Mouse (Mus musculus): ENCODE results near the gene Tars.

Gene Tars

DNA sequence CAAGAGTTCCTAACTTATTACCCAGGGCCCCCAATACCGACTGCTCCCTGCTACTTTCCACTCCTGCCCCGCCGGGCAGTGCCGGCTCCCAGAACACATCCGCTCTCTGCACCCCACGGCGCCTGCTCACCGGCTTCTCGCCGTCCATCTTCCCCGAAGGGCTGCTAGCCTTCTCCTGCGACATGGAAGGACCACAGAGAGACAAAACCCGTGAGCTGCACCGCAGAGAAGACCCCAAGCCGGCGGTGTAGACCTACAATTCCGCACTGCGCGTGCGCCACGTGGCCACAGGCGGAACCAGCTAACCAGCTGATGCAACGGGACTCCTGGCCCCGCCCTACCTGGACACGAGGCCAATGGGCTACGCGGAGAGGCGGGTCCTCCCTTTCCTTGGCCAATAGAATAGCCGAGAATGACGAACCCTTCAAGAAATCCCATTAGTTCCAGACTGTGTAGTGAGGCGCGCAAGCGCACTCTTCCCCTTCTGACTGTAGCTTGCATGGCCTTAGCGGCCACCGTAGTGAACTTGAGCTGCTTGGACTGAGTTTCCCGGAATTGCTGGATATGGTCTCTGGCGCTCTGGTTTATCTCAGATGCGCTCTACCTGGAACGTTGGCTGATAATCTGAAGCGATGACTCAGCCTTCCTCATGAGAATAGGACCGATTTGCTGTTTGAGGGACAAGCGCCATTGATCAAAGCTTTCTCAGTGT lies at the start of gene Tars:
Tars (minus strand) TSS at position 310 of the 712 bp plus-strand sequence.
- peak; percentile 98 to 99 for DNase-seq (ENCODE audit: low spot score in 2 of 2)

DNA sequence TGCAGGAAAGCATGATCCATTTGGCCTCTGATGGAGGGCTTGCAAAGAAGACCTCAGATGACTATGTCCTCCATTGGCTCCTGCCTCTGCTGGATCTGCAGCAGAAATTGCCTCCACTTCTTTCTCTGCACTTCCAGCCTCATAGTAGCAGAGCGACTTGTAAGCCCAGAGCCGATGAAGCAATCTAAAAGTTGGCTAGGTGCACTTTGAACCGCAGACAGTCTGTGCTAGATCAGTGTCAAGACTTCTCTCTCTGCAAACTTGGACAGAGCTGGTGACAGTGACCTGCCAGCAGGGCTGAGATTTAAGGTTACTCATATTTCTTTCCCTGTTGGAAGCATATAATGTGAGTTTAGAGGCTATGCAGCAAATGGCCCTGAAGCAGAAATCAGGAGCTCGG lies 37.9 kb upstream of the Tars start:
- DNase-seq (ENCODE audit: low spot score in 2 of 2), result no peak

DNA sequence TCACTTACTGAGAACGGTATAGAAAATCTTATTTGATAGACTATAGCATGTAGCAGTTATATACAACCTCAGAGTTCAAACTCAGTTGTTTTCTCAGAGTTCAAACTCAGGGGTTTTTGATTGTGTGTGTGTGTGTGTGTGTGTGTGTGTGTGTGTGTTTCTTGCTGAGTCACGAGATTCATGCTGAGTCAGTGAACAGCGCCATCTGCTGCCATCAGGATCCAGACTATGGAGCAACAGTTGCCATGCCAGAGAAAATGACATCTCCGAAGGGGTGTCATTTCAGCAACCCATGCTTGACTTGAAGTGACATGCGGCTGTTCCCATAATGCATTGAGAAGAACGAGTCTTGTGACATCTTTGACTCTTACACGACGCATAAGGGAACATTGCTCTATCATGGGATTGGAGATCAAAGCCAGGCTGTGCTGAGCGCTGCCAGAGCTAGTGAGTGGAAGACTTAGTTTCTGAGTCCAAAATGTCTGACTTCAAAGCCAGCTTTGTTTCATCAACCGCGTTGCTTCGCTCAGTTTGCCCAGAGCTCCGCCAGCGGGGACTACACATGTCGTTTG lies 37.3 kb upstream of the Tars start:
- no peak for DNase-seq (ENCODE audit: low spot score in 2 of 2)

DNA sequence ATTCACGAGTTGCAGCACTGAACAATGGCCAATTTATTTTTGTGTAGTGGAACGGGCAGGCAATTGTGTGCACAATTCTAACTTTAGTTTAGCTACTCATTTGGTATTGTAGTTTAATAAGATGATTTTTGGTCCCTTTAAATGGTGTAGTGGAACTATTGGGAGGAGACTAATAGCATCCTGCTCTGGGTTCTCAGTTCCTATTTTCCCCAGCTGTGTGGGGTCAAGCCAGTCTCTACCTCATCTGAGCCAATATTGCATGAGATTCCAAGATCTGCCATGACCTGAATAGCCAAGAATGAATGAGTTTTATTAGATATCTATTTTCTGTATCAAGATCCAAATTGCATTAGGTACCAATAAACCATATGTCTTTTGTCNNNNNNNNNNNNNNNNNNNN lies 27.4 kb upstream of the Tars start:
- no peak for DNase-seq (ENCODE audit: low spot score in 2 of 2)

DNA sequence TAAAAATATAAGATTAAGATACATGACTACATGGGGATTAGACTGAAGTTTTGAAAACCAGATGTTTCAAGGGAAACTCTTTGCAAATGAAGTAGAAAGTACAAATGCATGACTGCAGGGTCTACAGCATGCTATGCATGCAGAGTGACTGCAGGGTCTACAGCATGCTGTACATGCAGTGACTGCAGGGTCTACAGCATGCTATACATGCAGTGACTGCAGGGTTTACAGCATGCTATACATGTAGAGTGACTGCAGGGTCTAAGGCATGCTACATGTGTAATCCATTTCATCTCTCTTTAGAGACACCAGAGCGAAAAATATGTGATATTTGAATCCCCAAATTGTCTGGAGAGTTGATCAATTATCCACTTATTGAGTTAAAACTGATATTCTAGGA lies 14.0 kb upstream of the Tars start:
- DNase-seq (ENCODE audit: low spot score in 2 of 2), result no peak

DNA sequence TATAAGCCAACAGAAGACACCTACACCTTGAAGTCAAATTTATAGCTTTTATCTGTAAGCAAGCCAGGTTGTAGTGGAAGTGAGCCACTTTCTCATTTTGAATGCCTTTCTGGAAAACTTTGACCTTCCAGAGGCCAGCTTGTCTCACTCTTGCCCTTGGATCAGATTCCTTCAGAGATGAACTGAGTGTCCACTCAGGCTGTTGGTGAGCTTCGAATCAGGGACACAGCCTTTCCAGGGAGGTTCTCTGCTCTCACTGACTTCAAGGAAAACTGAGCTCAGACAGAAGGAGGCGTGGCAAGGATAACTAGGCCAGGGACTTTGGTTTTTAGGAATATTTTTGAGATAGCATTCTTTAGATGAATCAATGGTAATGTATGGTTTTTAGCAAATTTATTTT lies 13.1 kb upstream of the Tars start:
- DNase-seq (ENCODE audit: low spot score in 2 of 2), result no peak

DNA sequence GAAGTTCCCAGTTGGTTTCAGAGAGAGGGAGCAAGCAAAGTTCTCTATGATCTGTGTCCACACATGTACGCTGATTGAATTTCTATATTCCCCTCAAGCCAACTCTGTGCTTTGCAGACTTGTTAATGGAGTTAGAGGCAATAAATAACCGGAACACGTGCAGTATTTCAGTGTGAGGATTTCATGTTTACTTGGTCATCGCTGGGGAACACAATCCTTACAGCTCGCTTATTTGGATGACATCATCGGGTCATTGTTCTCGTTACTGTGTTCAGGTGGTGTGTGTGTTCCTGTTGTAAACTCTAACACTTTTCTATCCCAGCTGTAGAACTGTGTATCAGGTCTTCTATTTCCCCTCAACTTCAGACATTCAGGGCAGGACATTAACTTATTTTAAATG lies 12.4 kb upstream of the Tars start:
- no peak for DNase-seq (ENCODE audit: low spot score in 2 of 2)

DNA sequence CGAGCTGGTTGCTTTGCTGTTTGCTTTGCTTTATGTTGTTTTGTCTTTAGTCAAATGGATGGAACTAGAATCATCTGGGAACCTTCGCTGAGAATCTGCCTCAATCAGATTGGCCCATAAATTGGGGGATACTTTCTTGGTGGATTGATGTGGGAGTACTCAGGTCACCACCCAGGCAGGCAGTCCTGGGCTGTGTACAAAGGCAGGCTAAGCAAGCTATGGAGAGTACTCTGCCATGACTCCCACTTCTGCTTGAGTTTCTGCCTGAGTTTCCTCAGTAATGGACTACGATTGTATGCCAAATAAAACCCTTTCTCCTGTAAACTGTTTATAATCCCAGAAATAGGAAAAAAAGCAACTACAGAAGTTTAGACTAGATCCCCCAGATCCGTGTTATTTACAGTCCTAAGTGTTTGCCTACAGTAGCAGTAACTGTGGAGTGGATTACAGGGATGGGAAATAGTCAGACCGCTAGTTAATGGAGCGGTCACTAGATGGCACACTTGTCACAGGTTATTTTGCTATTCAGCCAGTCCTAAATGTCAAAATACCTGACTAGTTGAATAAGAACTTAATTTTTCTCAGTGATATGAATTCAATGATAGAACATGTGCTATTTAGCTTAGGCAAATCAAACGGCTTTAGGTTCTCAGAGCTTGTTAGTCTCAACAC lies 8.8 kb upstream of the Tars start:
- peak in 1 of 2 experiments; percentile 44 for DNase-seq (ENCODE audit: low spot score in 2 of 2)

DNA sequence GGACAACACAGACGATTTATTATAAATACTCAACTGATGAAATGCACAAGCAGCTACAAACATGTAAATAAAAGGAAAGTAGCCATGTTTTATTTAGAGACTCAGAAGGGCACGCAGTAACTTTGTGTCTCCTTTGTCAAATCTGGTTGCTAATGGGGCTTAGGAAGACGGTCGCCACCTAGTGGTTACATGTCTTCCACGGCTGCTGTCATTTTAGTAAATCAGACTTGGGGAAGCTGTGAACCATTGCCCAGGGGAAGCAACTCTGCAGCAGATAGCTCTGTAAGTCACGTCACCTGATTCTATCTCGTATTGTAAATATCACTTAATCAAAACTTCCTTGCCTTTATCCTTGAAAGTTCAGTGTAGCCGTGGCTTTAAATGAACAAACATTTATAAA lies 7.9 kb upstream of the Tars start:
- DNase-seq (ENCODE audit: low spot score in 2 of 2), result peak; percentile 49 to 66

DNA sequence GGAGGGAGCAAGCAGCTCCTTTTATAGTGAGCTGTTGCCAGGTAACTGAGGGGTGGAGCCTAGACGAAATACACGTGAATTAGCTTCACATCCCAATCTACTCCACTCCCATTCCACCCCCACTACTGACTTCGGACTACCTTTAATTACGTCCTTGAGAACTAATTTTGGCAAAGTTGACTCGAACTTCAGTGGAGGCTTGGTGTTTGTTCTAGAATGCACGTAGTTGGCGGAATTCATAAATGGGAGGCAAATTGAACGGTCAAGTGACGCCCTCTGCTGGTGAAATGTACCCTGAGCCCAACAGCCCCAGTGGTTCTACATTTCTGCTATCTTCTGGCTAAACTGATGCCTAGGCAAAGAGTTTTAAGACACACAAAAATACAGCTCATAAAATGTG lies 7.3 kb upstream of the Tars start:
- no peak for DNase-seq (ENCODE audit: low spot score in 2 of 2)

DNA sequence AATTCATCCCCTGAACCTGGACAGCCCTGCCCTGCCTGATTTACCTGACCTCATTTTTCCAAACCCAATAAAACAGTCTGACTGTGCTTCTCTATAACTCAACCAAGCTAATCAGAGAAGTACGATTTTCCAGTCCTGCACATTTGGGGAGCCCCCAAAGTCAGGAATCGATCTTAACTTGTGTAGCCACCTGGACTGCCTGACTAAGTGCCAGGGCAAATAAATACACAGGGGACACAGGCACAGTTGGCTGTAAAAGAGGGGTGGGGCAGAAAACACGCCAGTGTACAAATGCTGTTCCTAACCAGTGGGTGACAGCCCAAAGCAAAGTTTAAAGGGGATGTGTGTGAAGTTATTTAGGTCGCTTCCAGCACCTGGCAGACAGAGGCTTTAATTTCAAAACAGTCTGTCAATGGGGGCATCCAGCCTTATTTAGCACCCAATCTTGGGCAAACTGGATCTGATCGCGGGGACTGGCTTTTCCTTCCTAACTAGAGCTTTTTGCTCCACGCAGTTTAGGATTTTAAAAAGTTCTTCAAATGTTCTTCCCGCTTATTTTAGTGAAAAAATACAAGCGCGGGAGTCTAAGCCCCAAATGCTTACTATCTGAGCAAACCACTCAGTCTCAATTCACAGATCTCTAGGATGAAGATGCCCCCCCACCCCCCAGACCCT lies 652 bp downstream of the Tars start:
- no peak for DNase-seq (ENCODE audit: low spot score in 2 of 2)

DNA sequence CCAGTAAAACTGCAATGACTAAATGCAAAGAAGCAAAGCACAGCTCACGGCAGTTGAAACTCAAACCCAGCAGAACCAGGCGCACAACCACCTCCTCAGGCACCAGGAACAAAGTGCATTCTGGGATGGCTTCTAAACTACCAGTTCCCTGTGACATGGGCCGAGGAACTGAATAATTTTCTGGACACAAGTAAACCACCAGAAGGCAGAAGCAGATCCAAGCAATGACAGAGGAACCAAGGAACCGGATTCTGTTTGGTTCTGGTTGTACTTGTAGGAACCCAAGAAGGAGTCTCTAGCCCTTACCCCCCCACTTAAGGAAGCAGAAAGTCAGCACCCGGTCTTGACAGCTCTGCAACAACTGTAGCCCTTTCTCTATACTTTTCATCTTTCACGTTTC lies 3.0 kb downstream of the Tars start:
- DNase-seq (ENCODE audit: low spot score in 2 of 2), result no peak

DNA sequence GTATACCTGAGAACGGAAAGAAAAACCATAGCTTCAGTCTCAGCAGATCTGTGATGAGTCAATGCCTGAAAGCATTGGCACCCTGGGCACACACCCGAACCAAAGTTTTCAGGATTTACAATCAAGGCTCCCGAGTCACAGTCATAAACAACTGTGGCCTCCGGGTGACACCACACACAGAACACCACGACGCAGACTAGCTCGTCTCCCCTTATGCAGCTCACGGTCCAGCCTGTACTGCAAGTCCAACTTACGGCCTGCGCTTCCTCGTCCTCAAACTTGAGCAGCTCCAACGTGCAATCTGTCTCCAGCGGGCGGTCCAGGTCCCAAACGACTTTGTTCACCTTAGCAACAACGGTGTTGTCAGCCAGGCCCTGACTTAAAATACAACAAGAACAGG lies 6.6 kb downstream of the Tars start:
- DNase-seq (ENCODE audit: low spot score in 2 of 2), result no peak

DNA sequence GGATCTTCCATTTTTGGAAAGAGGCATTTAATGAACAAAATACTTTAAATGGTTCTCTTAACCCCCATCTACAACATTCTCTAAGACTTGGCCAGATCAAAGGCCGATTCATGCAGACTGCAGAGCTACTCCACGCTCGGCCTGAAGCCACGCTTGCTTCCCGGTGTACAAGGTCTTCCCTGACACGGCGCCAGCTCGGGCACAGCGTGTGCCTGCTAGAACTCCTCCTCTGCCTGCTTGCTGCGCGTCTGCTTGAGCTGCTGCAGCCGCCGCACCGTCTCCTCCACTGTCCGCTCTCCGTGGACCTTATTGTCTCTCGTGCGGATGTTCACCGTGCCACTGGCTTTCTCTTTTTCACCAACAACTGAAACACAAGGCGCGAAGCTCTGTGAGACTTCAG lies 15.7 kb downstream of the Tars start:
- DNase-seq (ENCODE audit: low spot score in 2 of 2), result no peak

DNA sequence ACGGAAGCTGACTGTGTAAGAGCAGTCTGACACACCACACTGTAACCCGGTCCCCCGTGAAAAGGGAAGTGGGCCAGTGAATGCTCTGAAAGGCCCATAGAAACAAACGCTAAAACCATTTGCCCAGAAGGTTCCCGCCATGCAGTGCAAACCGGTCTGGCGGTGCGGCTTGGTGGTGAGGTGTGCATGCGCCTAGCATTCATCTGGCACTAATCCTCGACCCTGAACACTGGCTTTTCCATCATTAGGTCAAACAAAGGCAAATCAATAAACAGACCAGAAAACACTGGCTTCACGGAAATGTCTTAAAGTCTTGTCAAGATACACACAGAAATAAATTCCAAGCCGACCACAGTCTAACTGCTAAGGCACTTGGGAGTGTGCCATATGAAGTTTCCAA lies 16.9 kb downstream of the Tars start:
- no peak for DNase-seq (ENCODE audit: low spot score in 2 of 2)

DNA sequence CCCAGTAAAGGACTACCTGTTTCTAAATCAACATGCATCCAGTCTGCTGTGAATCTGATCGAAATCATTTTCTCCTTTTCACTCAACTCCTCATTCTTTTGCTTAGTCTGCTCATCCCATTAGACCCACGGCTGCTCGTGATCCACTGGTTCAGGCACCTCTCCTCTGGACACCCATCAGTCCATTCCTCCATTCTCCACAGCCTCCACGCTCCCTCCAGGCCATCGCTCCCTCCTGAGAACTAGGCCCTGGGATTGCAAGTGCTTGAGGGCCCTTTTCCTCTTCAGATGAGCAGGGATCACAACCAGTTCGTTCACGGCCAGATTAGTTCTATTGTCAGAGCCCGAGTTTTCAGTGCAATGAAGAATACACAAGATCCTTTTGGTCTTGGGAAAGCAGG lies 18.8 kb downstream of the Tars start:
- no peak for DNase-seq (ENCODE audit: low spot score in 2 of 2)

DNA sequence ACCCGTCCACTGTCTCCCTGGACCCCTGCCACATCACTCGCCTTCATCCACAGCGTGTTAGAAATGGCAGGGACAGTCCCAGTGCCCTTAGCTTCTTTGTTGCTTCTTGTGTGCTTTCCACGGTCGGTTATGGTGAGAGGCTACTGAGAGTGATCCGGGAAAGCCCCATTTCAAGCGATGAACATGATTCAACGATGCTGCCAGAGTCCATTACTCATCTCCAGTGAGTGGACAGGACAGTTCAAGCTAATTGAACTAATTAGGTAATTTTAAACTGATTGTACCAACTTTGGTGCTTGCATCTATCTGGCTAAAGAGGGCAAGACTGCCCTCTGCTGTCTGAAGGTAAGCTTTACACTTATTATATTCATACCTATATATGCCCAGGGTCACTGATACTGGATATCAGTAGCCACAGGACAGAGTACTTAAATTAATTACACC lies 19.4 kb downstream of the Tars start:
- DNase-seq (ENCODE audit: low spot score in 2 of 2), result no peak

DNA sequence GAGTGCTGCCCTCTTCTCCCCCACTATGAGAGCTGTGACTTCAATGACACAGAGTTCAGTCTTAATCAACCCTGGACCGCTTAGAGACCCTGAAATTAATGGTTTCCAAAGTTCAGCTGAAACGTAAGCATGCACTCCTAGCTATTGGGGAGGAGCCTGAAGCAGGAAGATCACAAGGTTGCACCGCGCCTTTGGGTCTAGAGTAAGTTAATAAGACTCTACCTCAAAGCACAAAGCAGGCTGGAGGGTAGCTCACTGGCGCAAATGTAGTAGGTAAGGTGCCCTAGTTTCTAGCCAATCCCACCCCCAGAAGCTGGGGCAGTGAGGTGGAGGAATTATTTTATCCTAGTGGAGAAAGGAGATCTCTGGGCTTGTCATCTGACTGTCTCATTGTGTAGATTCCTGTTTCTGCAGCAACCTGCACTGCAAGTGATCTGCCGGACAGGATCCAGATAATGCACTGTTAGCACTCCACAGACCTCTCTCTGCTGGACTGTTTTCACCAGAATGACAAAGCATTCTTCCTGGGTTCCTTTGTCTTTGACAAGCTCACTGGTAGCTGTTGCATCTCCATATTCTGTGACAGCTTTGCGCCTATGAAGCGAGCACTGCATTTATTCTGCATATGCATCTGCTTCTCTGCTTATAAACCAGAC lies 19.9 kb downstream of the Tars start:
- DNase-seq (ENCODE audit: low spot score in 2 of 2), result no peak

DNA sequence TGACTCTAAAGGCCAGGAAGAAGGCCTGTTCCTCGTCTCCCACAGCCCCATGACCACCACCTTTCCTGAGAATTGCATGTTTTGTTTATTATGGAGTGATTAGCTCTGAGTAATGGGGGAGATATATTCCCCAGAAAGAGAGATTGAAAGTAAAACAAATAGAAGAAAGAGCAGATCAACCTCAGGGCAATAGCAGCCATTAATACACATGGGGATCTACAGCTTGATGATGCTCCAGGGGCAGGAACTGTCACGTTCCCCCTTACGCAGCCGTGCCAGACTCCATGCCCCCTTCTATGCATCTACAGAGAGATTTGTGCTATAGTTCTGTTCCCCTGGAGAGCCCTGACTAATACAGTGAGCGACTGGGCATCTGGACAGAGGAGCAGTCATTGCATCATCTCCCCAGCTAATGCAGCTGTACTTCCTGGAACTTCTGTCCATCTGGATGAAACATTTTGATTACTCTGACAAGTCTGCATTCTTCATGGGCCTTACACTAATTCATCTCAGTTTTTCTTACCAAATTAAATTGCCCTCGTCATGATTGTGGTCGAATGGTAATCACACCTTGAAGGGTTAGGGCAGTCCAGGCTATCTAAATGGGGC lies 28.9 kb downstream of the Tars start:
- no peak for DNase-seq (ENCODE audit: low spot score in 2 of 2)

DNA sequence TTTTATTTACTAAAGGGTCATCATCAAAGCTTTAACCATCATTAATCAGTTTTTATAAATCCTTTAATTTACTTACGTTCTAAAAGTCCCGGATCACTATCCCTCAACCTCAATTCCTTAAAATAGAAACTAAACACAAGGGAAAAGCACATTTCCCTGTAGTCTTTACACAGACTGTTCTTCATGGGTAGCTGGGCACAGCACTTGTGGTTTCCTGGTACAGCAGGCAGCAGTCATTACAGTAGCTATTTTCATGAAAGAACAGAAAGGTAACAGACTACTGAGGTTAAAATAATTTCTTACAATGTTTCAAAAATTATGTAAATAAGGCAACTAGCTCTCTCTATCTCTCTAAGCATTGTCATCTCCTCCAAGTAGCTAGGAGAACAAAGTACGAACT lies 29.9 kb downstream of the Tars start:
- DNase-seq (ENCODE audit: low spot score in 2 of 2), result no peak

DNA sequence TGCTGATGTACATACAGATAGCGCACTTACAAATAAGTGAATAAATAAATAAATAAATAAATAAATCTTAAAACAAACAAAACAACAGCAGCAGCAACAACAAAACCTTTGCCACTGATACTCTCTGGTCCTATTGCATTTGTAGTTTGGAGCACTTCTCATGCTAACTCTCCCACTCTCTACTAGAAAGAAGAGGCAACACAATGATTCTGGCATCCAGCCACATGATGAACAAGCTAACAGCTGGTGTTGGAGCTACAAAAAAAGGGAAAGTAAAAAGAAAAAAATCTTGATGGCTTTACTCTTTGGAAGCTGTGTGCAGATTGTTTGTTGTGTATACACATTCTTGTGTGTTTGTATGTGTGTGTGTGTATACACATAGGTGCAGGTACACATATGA lies 34.7 kb downstream of the Tars start:
- peak; percentile 70 to 83 for DNase-seq (ENCODE audit: low spot score in 2 of 2)

DNA sequence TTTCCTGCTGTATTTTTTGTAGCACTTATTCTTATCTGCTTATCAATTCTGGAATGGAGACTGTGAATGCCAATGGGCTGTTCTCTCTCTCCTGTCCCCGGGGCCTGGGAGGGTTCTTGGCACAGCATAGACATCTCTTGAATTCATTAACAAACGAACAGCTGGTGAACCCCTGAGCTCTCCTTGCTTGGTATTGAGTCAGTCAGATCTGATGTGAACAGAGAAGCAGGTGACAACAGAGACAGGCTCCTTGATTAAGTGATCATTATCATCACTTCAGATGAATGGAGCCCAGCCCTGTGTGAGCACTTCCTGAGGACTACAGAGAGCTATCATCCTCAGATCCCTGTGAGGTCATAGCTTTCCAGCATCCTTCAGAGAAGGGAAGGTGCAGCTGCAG lies 35.4 kb downstream of the Tars start:
- DNase-seq (ENCODE audit: low spot score in 2 of 2), result no peak
